Comparison of ENCODE assay signal across 20 mouse cellular contexts in genomic region chr5:67442813-67443450, GRCm38 (mm10). TPM values are rescaled to one million over a fixed set of nuclear protein-coding genes. Genes with fewer than 3 reads are reported as not detected.
DNase-seq lines count a peak whose midpoint lies in the region; ATAC-seq and TF ChIP-seq lines count a peak whose summit lies in the region.
"Had no signal": no experiment of that assay in that cellular context is flagged by ENCODE, and none has a peak within 500 bp of the region (broad histone marks: within the 10 kb centered on the region; RNA-seq: fewer than 3 reads in every experiment).

No protein-coding gene starts in this region.

- no peak overlapping the region for H3K4me3 ChIP-seq in limb, embryonic 12.5 days (replicated peaks)
- H3K4me3 ChIP-seq in limb, embryonic 10.5 days: no peak overlapping the region
- no peak overlapping the region for H3K4me3 ChIP-seq in midbrain, embryonic 11.5 days (ENCODE audit: low read depth, low read length)
- H3K4me3 ChIP-seq in midbrain, postnatal 0 days (ENCODE audit: low read depth, low read length): no peak overlapping the region
- no peak overlapping the region for H3K4me3 ChIP-seq in intestine, embryonic 16.5 days (ENCODE audit: low read length)
- H3K4me3 ChIP-seq: embryonic facial prominence, embryonic 13.5 days; forebrain, embryonic 12.5 days; heart, embryonic 12.5 days; hindbrain, embryonic 10.5 days had no signal

- H3K27ac ChIP-seq in limb, embryonic 12.5 days: no peak overlapping the region
- H3K27ac ChIP-seq in limb, embryonic 10.5 days: no peak overlapping the region
- no peak overlapping the region for H3K27ac ChIP-seq in midbrain, embryonic 11.5 days (ENCODE audit: low read depth, low read length)
- H3K27ac ChIP-seq in midbrain, postnatal 0 days (ENCODE audit: low read depth, low read length): no peak overlapping the region
- H3K27ac ChIP-seq in intestine, embryonic 16.5 days (ENCODE audit: low read length): no peak overlapping the region
- H3K27ac ChIP-seq: embryonic facial prominence, embryonic 13.5 days; forebrain, embryonic 12.5 days; hindbrain, embryonic 10.5 days had no signal

- no peak overlapping the region for H3K4me2 ChIP-seq in limb, embryonic 12.5 days
- H3K4me2 ChIP-seq in midbrain, embryonic 11.5 days: no peak overlapping the region
- H3K4me2 ChIP-seq in midbrain, postnatal 0 days (ENCODE audit: low read depth, low read length, poor library complexity, severe bottlenecking): no peak overlapping the region
- no peak overlapping the region for H3K4me2 ChIP-seq in intestine, embryonic 16.5 days (ENCODE audit: low read depth, low read length)
- H3K4me2 ChIP-seq: embryonic facial prominence, embryonic 13.5 days; forebrain, embryonic 12.5 days; heart, embryonic 12.5 days had no signal

- TF ChIP-seq CTCF in midbrain, postnatal 0 days (IDR thresholded peaks at IDR 0.05): no peak

- ATAC-seq in limb, embryonic 12.5 days (ENCODE audit: insufficient number of reproducible peaks, insufficient read depth, low FRiP score, low TSS enrichment, low read depth): 0 out of 2 replicates have a peak, but pooled peaks have one; percentile 31
- peak; percentile 26; the same call in 1 of the 2 replicates for ATAC-seq in midbrain, embryonic 11.5 days (ENCODE audit: low FRiP score)
- ATAC-seq in midbrain, postnatal 0 days (ENCODE audit: low FRiP score): no peak
- peak; percentile 88 for ATAC-seq in intestine, embryonic 16.5 days
- ATAC-seq: forebrain, embryonic 16.5 days; Patski had no signal

- WGBS in limb, embryonic 12.5 days: 53% methylated on average over 6 of the region's 6 CpGs
- WGBS in limb, embryonic 10.5 days: 51% methylated on average over 6 of the region's 6 CpGs
- 39% methylated on average over 6 of the region's 6 CpGs for WGBS in midbrain, embryonic 11.5 days
- WGBS in midbrain, postnatal 0 days: 48% methylated on average over 6 of the region's 6 CpGs
- 38% methylated on average over 6 of the region's 6 CpGs for WGBS in intestine, embryonic 16.5 days

- no peak for DNase-seq in limb, embryonic 10.5 days (ENCODE audit: low spot score)
- no peak for DNase-seq in midbrain, embryonic 11.5 days (ENCODE audit: low spot score, missing footprints)
- DNase-seq in midbrain, postnatal 0 days (ENCODE audit: low spot score): no peak
- peak; percentile 84 for DNase-seq in yolk sac, embryonic 10.5 days (ENCODE audit: low spot score)
- DNase-seq in layer of hippocampus, postnatal 10 days (ENCODE audit: low spot score in 2 of 2): no peak
- DNase-seq: adrenal gland, adult 2 months; adrenal gland, postnatal 25 days; cerebellum, adult 18-20 months; cerebellum, adult 9-11 months; cerebellum, postnatal 36 days; gastrocnemius, postnatal 25 days had no signal

- no peaks in the 10 kb centered on the region for H3K27me3 ChIP-seq in limb, embryonic 12.5 days
- 0 out of 2 replicates have a peak, but pooled peaks cover 5% of the 10 kb centered on the region for H3K27me3 ChIP-seq in limb, embryonic 10.5 days (ENCODE audit: low read depth, poor library complexity, severe bottlenecking)
- no peaks in the 10 kb centered on the region; the same call in 1 of the 2 replicates for H3K27me3 ChIP-seq in midbrain, embryonic 11.5 days (ENCODE audit: control insufficient read depth, insufficient read depth, low read length)
- no peaks in the 10 kb centered on the region for H3K27me3 ChIP-seq in midbrain, postnatal 0 days (ENCODE audit: insufficient read depth, low read length)
- no peaks in the 10 kb centered on the region for H3K27me3 ChIP-seq in intestine, embryonic 16.5 days (replicated peaks; ENCODE audit: control insufficient read depth, insufficient read depth, low read length)
- H3K27me3 ChIP-seq: CH12.LX; embryonic facial prominence, embryonic 13.5 days; forebrain, embryonic 12.5 days; heart, embryonic 12.5 days had no signal

- H3K36me3 ChIP-seq in limb, embryonic 12.5 days: no peaks in the 10 kb centered on the region
- no peaks in the 10 kb centered on the region for H3K36me3 ChIP-seq in limb, embryonic 10.5 days
- no peaks in the 10 kb centered on the region for H3K36me3 ChIP-seq in midbrain, embryonic 11.5 days (ENCODE audit: control insufficient read depth, insufficient read depth, low read length)
- no peaks in the 10 kb centered on the region for H3K36me3 ChIP-seq in midbrain, postnatal 0 days (ENCODE audit: insufficient read depth, low read length)
- no peaks in the 10 kb centered on the region for H3K36me3 ChIP-seq in intestine, embryonic 16.5 days (ENCODE audit: control insufficient read depth, insufficient read depth, low read length)
- H3K36me3 ChIP-seq: embryonic facial prominence, embryonic 13.5 days; forebrain, embryonic 12.5 days; heart, embryonic 12.5 days; hindbrain, embryonic 10.5 days had no signal

- H3K9me3 ChIP-seq in limb, embryonic 12.5 days: no peaks in the 10 kb centered on the region
- H3K9me3 ChIP-seq in limb, embryonic 10.5 days (replicated peaks): no peaks in the 10 kb centered on the region
- no peaks in the 10 kb centered on the region for H3K9me3 ChIP-seq in midbrain, embryonic 11.5 days (ENCODE audit: control insufficient read depth, low read length)
- no peaks in the 10 kb centered on the region for H3K9me3 ChIP-seq in midbrain, postnatal 0 days (ENCODE audit: low read length)
- H3K9me3 ChIP-seq in intestine, embryonic 16.5 days (ENCODE audit: control insufficient read depth, low read length): no peaks in the 10 kb centered on the region
- H3K9me3 ChIP-seq: embryonic facial prominence, embryonic 13.5 days; forebrain, embryonic 12.5 days; heart, embryonic 12.5 days; hindbrain, embryonic 10.5 days had no signal

- no peak overlapping the region for H3K9ac ChIP-seq in limb, embryonic 12.5 days (replicated peaks)
- no peak overlapping the region for H3K9ac ChIP-seq in midbrain, embryonic 11.5 days (ENCODE audit: low read length)
- H3K9ac ChIP-seq in midbrain, postnatal 0 days (replicated peaks; ENCODE audit: low read length, poor library complexity, severe bottlenecking): no peak overlapping the region
- H3K9ac ChIP-seq in intestine, embryonic 16.5 days (ENCODE audit: low read depth, low read length): no peak overlapping the region
- H3K9ac ChIP-seq: embryonic facial prominence, embryonic 13.5 days; forebrain, embryonic 12.5 days; heart, embryonic 12.5 days had no signal

- peaks cover 13% of the 10 kb centered on the region for H3K4me1 ChIP-seq in limb, embryonic 12.5 days (replicated peaks)
- H3K4me1 ChIP-seq in limb, embryonic 10.5 days: peaks cover 13% of the 10 kb centered on the region
- H3K4me1 ChIP-seq in midbrain, embryonic 11.5 days (ENCODE audit: control insufficient read depth, insufficient read depth, low read length): peaks cover 9% of the 10 kb centered on the region
- no peaks in the 10 kb centered on the region for H3K4me1 ChIP-seq in midbrain, postnatal 0 days (ENCODE audit: insufficient read depth, low read length)
- 0 out of 2 replicates have a peak, but pooled peaks cover 10% of the 10 kb centered on the region for H3K4me1 ChIP-seq in intestine, embryonic 16.5 days (ENCODE audit: control insufficient read depth, insufficient read depth, low read length)

RNA-seq across cellular contexts. Expression of gene Bend4, which starts 14.8 kb away (rescaled TPM):
- polyA plus RNA-seq in limb, embryonic 12.5 days (2016; fragmentation: Nextera tagmentation; extraction: Ambion mirVana): 7.8 and 8.3 TPM in 2 replicates
- 15.3 and 18.2 TPM in 2 replicates for polyA plus RNA-seq in limb, embryonic 10.5 days (2016; fragmentation: Nextera tagmentation; extraction: Ambion mirVana)
- 10.8 and 11.3 TPM in 2 replicates for polyA plus RNA-seq in midbrain, embryonic 11.5 days (2014; fragmentation: Nextera tagmentation; extraction: Ambion mirVana)
- 16.1 and 18.2 TPM in 2 replicates for total RNA-seq in midbrain, postnatal 0 days (2014; rRNA removed)
- polyA plus RNA-seq in midbrain, postnatal 0 days (2015; fragmentation: Nextera tagmentation; extraction: Ambion mirVana): 9.2 and 9.5 TPM in 2 replicates
- 3.0 and 4.0 TPM in 2 replicates for polyA plus RNA-seq in intestine, embryonic 16.5 days (2015; fragmentation: Nextera tagmentation; extraction: Ambion mirVana)
- 10 to 100 TPM; 12.2 to 12.8 TPM for total RNA-seq in layer of hippocampus, postnatal 10 days (2021)
- total RNA-seq: CH12.LX had no signal
